Mouse (Mus musculus) lung, embryonic 14.5 days (tissue): ENCODE results near the gene Dnase2a. TPM values are rescaled to one million over a fixed set of nuclear protein-coding genes. Genes with fewer than 3 reads are reported as not detected.
"Not testable (repeated sequence)": the region's sequence is repeated elsewhere in the genome, so short reads cannot be mapped to it uniquely, and the experiment has no call there.

Experiments
- ATAC-seq: fragments of 200-750 bp; cut with Nextera tagmentation; 2 replicates; pipeline ENCODE4 v1.8.0; 2017; ENCODE audit warnings: mild to moderate bottlenecking, moderate TSS enrichment, moderate library complexity; ENCODE audit not compliant: insufficient read depth
- DNase-seq: peaks from one replicate; pipeline ENCODE4 v3.0.0-alpha.2; 2015
- H3K27ac ChIP-seq: fragments of 300-500 bp; sonication (generic); 2 replicates; pipeline ENCODE4 v1.5.1; 2014; ENCODE audit warnings: low read depth, mild to moderate bottlenecking, moderate library complexity
- H3K27me3 ChIP-seq: fragments of 300-500 bp; sonication (generic); 2 replicates; pipeline ENCODE4 v1.6.1; 2014; ENCODE audit warnings: low read length, control low read depth; ENCODE audit not compliant: insufficient read depth
- H3K36me3 ChIP-seq: fragments of 300-500 bp; sonication (generic); 2 replicates; pipeline ENCODE4 v1.6.1; 2014; ENCODE audit warnings: control low read depth; ENCODE audit not compliant: insufficient read depth
- H3K4me1 ChIP-seq: fragments of 300-500 bp; sonication (generic); 2 replicates; pipeline ENCODE4 v1.6.1; 2014; ENCODE audit warnings: antibody characterized with exemption, control low read depth; ENCODE audit not compliant: insufficient read depth
- H3K4me2 ChIP-seq: fragments of 300-500 bp; sonication (generic); 2 replicates; pipeline ENCODE4 v1.6.1; 2014; ENCODE audit warnings: mild to moderate bottlenecking
- H3K4me3 ChIP-seq: fragments of 300-500 bp; sonication (generic); 2 replicates; pipeline ENCODE4 v1.5.1; 2014; ENCODE audit warnings: low read depth, low read length
- H3K9ac ChIP-seq: fragments of 300-500 bp; sonication (generic); 2 replicates; pipeline ENCODE4 v1.6.1; 2014
- H3K9me3 ChIP-seq: fragments of 300-500 bp; sonication (generic); 2 replicates; pipeline ENCODE4 v1.6.1; 2016; ENCODE audit warnings: low read depth, low read length, control low read depth
- CTCF ChIP-seq: IDR thresholded peaks from 2 replicates; pipeline ENCODE4 v1.5.1; 2016; ENCODE audit warnings: antibody characterized with exemption, low read depth
- WGBS: fragments of 180-500 bp; shearing (Covaris S2); extraction: QIAGEN DNeasy Blood & Tissue Kit; methylation state at CpG from one replicate; pipeline ENCODE4 v1.1.7; 2014; 5-methylcytosine and 5-hydroxymethylcytosine counted together
- polyA plus RNA-seq: library from polyadenylated mRNA; unstranded; fragments of >200 nt; fragmentation: Nextera tagmentation; extraction: Ambion mirVana; gene quantifications from 2 replicates; pipeline ENCODE4 v1.2.1, GENCODE M21; 2014

Gene Dnase2a
- polyA plus RNA-seq, 1 experiment from 2014 or later = 15.3 TPM

GRCm38 (mm10) chr8:84901071-84901470, 7.3 kb upstream of the Dnase2a start:
- no peak overlapping the region; the same call in 1 of the 2 replicates for H3K4me2 ChIP-seq
- ATAC-seq = no peak
- no peaks in the 10 kb centered on the region for H3K36me3 ChIP-seq

GRCm38 (mm10) chr8:84901752-84902151, 6.6 kb upstream of the Dnase2a start, which contains the start of gene Klf1:
Gene Klf1 (plus strand): TSS chr8:84901928.
- Histone ChIP-seq H3K4me2 (peak within 1 kb of the TSS; percentile 98), H3K4me3 (peak within 1 kb of the TSS; percentile 67), H3K27me3 (no peaks in the 10 kb centered on the region), H3K9me3 (no peaks in the 10 kb centered on the region), H3K27ac (peak within 1 kb of the TSS; percentile 86), H3K36me3 (no peaks in the 10 kb centered on the region), H3K9ac (peak within 1 kb of the TSS; percentile 83), H3K4me1 (no peaks in the 10 kb centered on the region)
- ATAC-seq (no peak), DNase-seq (no peak)
- WGBS = 51% methylated on average over 3 of the region's 3 CpGs
- no peak for TF ChIP-seq CTCF

More at GRCm38 (mm10) chr8:84901071-84901470, 7.3 kb upstream of the Dnase2a start:
- Histone ChIP-seq H3K27ac (no peak overlapping the region; the same call in 1 of the 2 replicates), H3K4me3 (no peak overlapping the region), H3K4me1 (no peaks in the 10 kb centered on the region), H3K27me3 (no peaks in the 10 kb centered on the region), H3K9me3 (no peaks in the 10 kb centered on the region), H3K9ac (no peak overlapping the region)
- no peak for TF ChIP-seq CTCF
- DNase-seq = no peak
- 45% methylated on average over 4 of the region's 4 CpGs for WGBS

GRCm38 (mm10) chr8:84902367-84902919, 5.9 kb upstream of the Dnase2a start:
- Histone ChIP-seq H3K4me1 (no peaks in the 10 kb centered on the region), H3K36me3 (no peaks in the 10 kb centered on the region), H3K27ac (peak overlapping the region; percentile 86), H3K9ac (peak overlapping the region; percentile 83), H3K4me3 (peak overlapping the region; percentile 67), H3K9me3 (no peaks in the 10 kb centered on the region), H3K27me3 (no peaks in the 10 kb centered on the region), H3K4me2 (peak overlapping the region; percentile 98)
- WGBS = 2% methylated on average over 24 of the region's 24 CpGs
- no peak for TF ChIP-seq CTCF
- DNase-seq = peak; percentile 41
- peak; percentile 38; the same call in 1 of the 2 replicates for ATAC-seq

GRCm38 (mm10) chr8:84902920-84903661, 5.3 kb upstream of the Dnase2a start:
- ATAC-seq (peak; percentile 87), DNase-seq (peak; percentile 96)
- under 1% methylated on average over 67 of the region's 68 CpGs for WGBS
- peak overlapping the region; percentile 67 for H3K4me3 ChIP-seq
- H3K4me1 ChIP-seq = no peaks in the 10 kb centered on the region
- peak overlapping the region; percentile 98 for H3K4me2 ChIP-seq
- peak; percentile 84 for TF ChIP-seq CTCF
- peak overlapping the region; percentile 83 for H3K9ac ChIP-seq
- no peaks in the 10 kb centered on the region for H3K36me3 ChIP-seq
- H3K27ac ChIP-seq = peak overlapping the region; percentile 86
- H3K9me3 ChIP-seq = no peaks in the 10 kb centered on the region
- H3K27me3 ChIP-seq = no peaks in the 10 kb centered on the region

- Histone ChIP-seq H3K27ac (no peak overlapping the region), H3K9ac (no peak overlapping the region), H3K4me2 (0 out of 2 replicates have a peak overlapping the region, but pooled peaks have one; percentile 10), H3K36me3 (no peaks in the 10 kb centered on the region), H3K4me1 (0 out of 2 replicates have a peak, but pooled peaks cover 1% of the 10 kb centered on the region), H3K9me3 (no peaks in the 10 kb centered on the region), H3K4me3 (no peak overlapping the region), H3K27me3 (peaks cover 2% of the 10 kb centered on the region)
- TF ChIP-seq CTCF = no peak
- DNase-seq = no peak
- 88% methylated on average over 7 of the region's 7 CpGs for WGBS
- ATAC-seq = no peak
Observed at GRCm38 (mm10) chr8:84904351-84904750, 4.0 kb upstream of the Dnase2a start.

- Histone ChIP-seq H3K9me3 (no peaks in the 10 kb centered on the region), H3K27me3 (peaks cover 17% of the 10 kb centered on the region), H3K4me3 (no peak overlapping the region), H3K4me1 (0 out of 2 replicates have a peak, but pooled peaks cover 6% of the 10 kb centered on the region), H3K4me2 (no peak overlapping the region), H3K27ac (no peak overlapping the region), H3K36me3 (no peaks in the 10 kb centered on the region), H3K9ac (no peak overlapping the region)
- TF ChIP-seq CTCF = no peak
- DNase-seq (no peak), ATAC-seq (no peak)
- WGBS = 90% methylated on average over 9 of the region's 9 CpGs
Observed at GRCm38 (mm10) chr8:84907037-84907436, 1.3 kb upstream of the Dnase2a start.

- TF ChIP-seq CTCF = no peak
- 73% methylated on average over 8 of the region's 8 CpGs for WGBS
- DNase-seq (no peak), ATAC-seq (no peak)
- Histone ChIP-seq H3K4me1 (0 out of 2 replicates have a peak, but pooled peaks cover 6% of the 10 kb centered on the region), H3K4me2 (no peak overlapping the region), H3K4me3 (no peak overlapping the region), H3K9me3 (no peaks in the 10 kb centered on the region), H3K9ac (no peak overlapping the region), H3K27ac (no peak overlapping the region), H3K36me3 (no peaks in the 10 kb centered on the region), H3K27me3 (peaks cover 21% of the 10 kb centered on the region)
Observed at GRCm38 (mm10) chr8:84907493-84907892, 867 bp upstream of the Dnase2a start.

GRCm38 (mm10) chr8:84907979-84908378, 381 bp upstream of the Dnase2a start:
- WGBS = 33% methylated on average over 6 of the region's 7 CpGs
- not testable (repeated sequence) for H3K9me3 ChIP-seq, ATAC-seq, H3K36me3 ChIP-seq, DNase-seq, H3K4me1 ChIP-seq
- peak overlapping the region; percentile 34; the same call in 1 of the 2 replicates for H3K9ac ChIP-seq
- peak overlapping the region; percentile 58 for H3K4me3 ChIP-seq
- peak overlapping the region; percentile 93 for H3K4me2 ChIP-seq
- peaks cover 26% of the 10 kb centered on the region for H3K27me3 ChIP-seq
- H3K27ac ChIP-seq = 0 out of 2 replicates have a peak overlapping the region, but pooled peaks have one; percentile 30
